Mouse (Mus musculus) CH12.LX (cell line): Measurements from ENCODE around the gene Pla2g2c. TPM values are rescaled to one million over a fixed set of nuclear protein-coding genes. Genes with fewer than 3 reads are reported as not detected.

Experiments
- DNase-seq: peaks from one replicate; pipeline ENCODE4 v3.0.0-alpha.2; 2013; ENCODE audit errors: extremely low read depth
- H3K27ac ChIP-seq: 2 replicates; pipeline ENCODE4 v1.5.1; 2012; ENCODE audit warnings: low read depth, mild to moderate bottlenecking, control low read depth, moderate library complexity; ENCODE audit not compliant: insufficient read depth
- H3K27me3 ChIP-seq: replicated peaks from 2 replicates; pipeline ENCODE3; 2012; ENCODE audit warnings: inconsistent platforms
- H3K36me3 ChIP-seq, 2 experiments: replicated peaks in 1 of 2; 2 replicates each; pipeline versions ENCODE3 to v1.6.1; 2012; ENCODE audit warnings: inconsistent platforms in 1 of 2, low read length in 1 of 2, mild to moderate bottlenecking in 1 of 2, mixed read lengths in 1 of 2, moderate library complexity in 1 of 2; ENCODE audit not compliant: control insufficient read depth in 1 of 2, insufficient read depth in 1 of 2
- H3K4me1 ChIP-seq, 2 experiments: 2 replicates each; pipeline ENCODE4 v1.6.1; 2012; ENCODE audit warnings: inconsistent platforms in 1 of 2, moderate library complexity in 1 of 2; ENCODE audit not compliant: insufficient read depth in 2 of 2, control insufficient read depth in 1 of 2
- H3K4me2 ChIP-seq: 2 replicates; pipeline ENCODE4 v1.6.1; 2012; ENCODE audit warnings: low read depth, mild to moderate bottlenecking, control low read depth; ENCODE audit not compliant: poor library complexity, insufficient read depth, severe bottlenecking
- H3K4me3 ChIP-seq, 3 experiments: fragments of 150-350 bp in 1 of 3; sonication (generic) in 1 of 3; replicated peaks in 1 of 3; 2 replicates each; pipeline versions ENCODE3 to v1.5.1; 2011 to 2012; ENCODE audit warnings: low read depth in 2 of 3, low read length in 2 of 3, mild to moderate bottlenecking in 2 of 3, moderate library complexity in 2 of 3, control low read depth in 1 of 3, improper control_type of control experiment in 1 of 3, inconsistent platforms in 1 of 3, mixed read lengths in 1 of 3; ENCODE audit not compliant: poor library complexity in 1 of 3
- H3K79me2 ChIP-seq: replicated peaks from 2 replicates; pipeline ENCODE4 v1.6.1; 2012; ENCODE audit warnings: mild to moderate bottlenecking, moderate library complexity; ENCODE audit not compliant: control insufficient read depth, poor library complexity, insufficient read depth, severe bottlenecking; ENCODE audit errors: extremely low read depth
- H3K9ac ChIP-seq: 2 replicates; pipeline ENCODE4 v1.6.1; 2012; ENCODE audit warnings: low read depth, mild to moderate bottlenecking, control low read depth, moderate library complexity; ENCODE audit not compliant: insufficient read depth
- H3K9me3 ChIP-seq: replicated peaks from 2 replicates; pipeline ENCODE3; 2012; ENCODE audit warnings: low read length, inconsistent platforms, mixed read lengths
- CHD1 ChIP-seq: IDR thresholded peaks from 2 replicates; pipeline ENCODE4 v1.6.1; 2012; ENCODE audit warnings: low read depth, low read length, improper control_type of control experiment, inconsistent platforms
- CHD2 ChIP-seq: IDR thresholded peaks from 2 replicates; pipeline ENCODE4 v1.6.1; 2011; ENCODE audit warnings: low read length, improper control_type of control experiment
- E2F4 ChIP-seq: IDR thresholded peaks from 2 replicates; pipeline ENCODE4 v1.6.1; 2011; ENCODE audit warnings: low read depth, low read length, improper control_type of control experiment; ENCODE audit not compliant: insufficient replicate concordance
- ELF1 ChIP-seq: IDR thresholded peaks from 2 replicates; pipeline ENCODE4 v1.6.1; 2014; ENCODE audit warnings: low read depth, mild to moderate bottlenecking, inconsistent platforms, low read length, improper control_type of control experiment
- EP300 ChIP-seq: IDR thresholded peaks from 2 replicates; pipeline ENCODE4 v1.6.1; 2011; ENCODE audit warnings: low read length, improper control_type of control experiment
- ETS1 ChIP-seq: conservative IDR thresholded peaks from 2 replicates; pipeline ENCODE4 v1.6.1; 2012; ENCODE audit warnings: low read depth, mild to moderate bottlenecking, inconsistent platforms, low read length, improper control_type of control experiment, moderate library complexity
- IRF4 ChIP-seq: IDR thresholded peaks from 2 replicates; pipeline ENCODE4 v1.6.1; 2014; ENCODE audit warnings: low read depth, mild to moderate bottlenecking, inconsistent platforms, low read length, improper control_type of control experiment
- JUN ChIP-seq: IDR thresholded peaks from 2 replicates; pipeline ENCODE4 v1.6.1; 2011; ENCODE audit warnings: low read depth, mild to moderate bottlenecking, low read length, improper control_type of control experiment, moderate library complexity; ENCODE audit not compliant: insufficient read depth
- KAT2A ChIP-seq: IDR thresholded peaks from 2 replicates; pipeline ENCODE4 v1.6.1; 2012; ENCODE audit warnings: low read length, improper control_type of control experiment, inconsistent platforms; ENCODE audit not compliant: insufficient replicate concordance
- MEF2A ChIP-seq: IDR thresholded peaks from 2 replicates; pipeline ENCODE4 v1.6.1; 2014; ENCODE audit warnings: low read depth, mild to moderate bottlenecking, inconsistent platforms, low read length, improper control_type of control experiment, borderline replicate concordance
- MXI1 ChIP-seq: IDR thresholded peaks from 2 replicates; pipeline ENCODE4 v1.6.1; 2011; ENCODE audit warnings: mild to moderate bottlenecking, low read depth, low read length, improper control_type of control experiment
- NELFE ChIP-seq: IDR thresholded peaks from 2 replicates; pipeline ENCODE4 v1.6.1; 2011; ENCODE audit warnings: low read depth, low read length, improper control_type of control experiment
- NRF1 ChIP-seq: IDR thresholded peaks from 2 replicates; pipeline ENCODE4 v1.6.1; 2014; ENCODE audit warnings: low read depth, mild to moderate bottlenecking, inconsistent platforms, low read length, improper control_type of control experiment, moderate library complexity
- POLR2A ChIP-seq: IDR thresholded peaks from 2 replicates; pipeline ENCODE4 v1.6.1; 2011; ENCODE audit warnings: low read depth, mild to moderate bottlenecking, improper control_type of control experiment, low read length
- RAD21 ChIP-seq: IDR thresholded peaks from 2 replicates; pipeline ENCODE4 v1.6.1; 2011; ENCODE audit warnings: low read depth, mild to moderate bottlenecking, low read length, improper control_type of control experiment, moderate library complexity
- RCOR1 ChIP-seq: conservative IDR thresholded peaks from 2 replicates; pipeline ENCODE4 v1.6.1; 2012; ENCODE audit warnings: low read depth, mild to moderate bottlenecking, inconsistent platforms, low read length, improper control_type of control experiment
- SIN3A ChIP-seq: IDR thresholded peaks from 2 replicates; pipeline ENCODE4 v1.6.1; 2012; ENCODE audit warnings: low read length, improper control_type of control experiment, inconsistent platforms
- SMC3 ChIP-seq: IDR thresholded peaks from 2 replicates; pipeline ENCODE4 v1.6.1; 2011; ENCODE audit warnings: low read depth, low read length, improper control_type of control experiment
- TBP ChIP-seq: conservative IDR thresholded peaks from 2 replicates; pipeline ENCODE4 v1.6.1; 2011; ENCODE audit warnings: low read depth, low read length, improper control_type of control experiment
- UBTF ChIP-seq: IDR thresholded peaks from 2 replicates; pipeline ENCODE4 v1.6.1; 2012; ENCODE audit warnings: low read depth, mild to moderate bottlenecking, inconsistent platforms, low read length, improper control_type of control experiment, moderate library complexity
- USF1 ChIP-seq: IDR thresholded peaks from 2 replicates; pipeline ENCODE4 v1.6.1; 2014; ENCODE audit warnings: low read depth, mild to moderate bottlenecking, inconsistent platforms, low read length, improper control_type of control experiment
- ZKSCAN1 ChIP-seq: IDR thresholded peaks from 2 replicates; pipeline ENCODE4 v1.6.1; 2012; ENCODE audit warnings: low read depth, inconsistent platforms, low read length, improper control_type of control experiment, borderline replicate concordance
- ZNF384 ChIP-seq: IDR thresholded peaks from 2 replicates; pipeline ENCODE4 v1.6.1; 2012; ENCODE audit warnings: low read depth, low read length, improper control_type of control experiment, inconsistent platforms
- dilution Hi-C: fragments of 300-500 bp; cut with MboI; formaldehyde crosslinking; loops from 2 replicates; pipeline ENCODE4 v1.14.3; 2020; ENCODE audit warnings: low sequenced_read_pairs; ENCODE audit not compliant: extremely low pct_unique_long_range_greater_than_20kb, extremely low pct_ligation_motif_present
- in situ Hi-C: fragments of 300-500 bp; cut with MboI; formaldehyde crosslinking; loops from 3 replicates; pipeline ENCODE4 v1.14.3; 2019; ENCODE audit warnings: low sequenced_read_pairs, low pct_ligation_motif_present, low pct_unique_long_range_greater_than_20kb, mixed read lengths
- polyA plus RNA-seq: library from polyadenylated mRNA; unstranded; fragments of >175 nt; gene quantifications from 2 replicates; pipeline ENCODE4 v1.2.1, GENCODE M21; 2012; ENCODE audit warnings: low read depth; ENCODE audit not compliant: insufficient read length
- total RNA-seq, 2 experiments: library from RNA; depleted of rRNA; stranded (reverse); fragments of 300-350 nt in 1 of 2; fragments of >200 nt in 1 of 2; gene quantifications; 2 replicates each; pipeline ENCODE4 v1.2.3; 2012 to 2014

Gene Pla2g2c
- total and polyA plus RNA-seq, 3 experiments: not detected

DNA sequence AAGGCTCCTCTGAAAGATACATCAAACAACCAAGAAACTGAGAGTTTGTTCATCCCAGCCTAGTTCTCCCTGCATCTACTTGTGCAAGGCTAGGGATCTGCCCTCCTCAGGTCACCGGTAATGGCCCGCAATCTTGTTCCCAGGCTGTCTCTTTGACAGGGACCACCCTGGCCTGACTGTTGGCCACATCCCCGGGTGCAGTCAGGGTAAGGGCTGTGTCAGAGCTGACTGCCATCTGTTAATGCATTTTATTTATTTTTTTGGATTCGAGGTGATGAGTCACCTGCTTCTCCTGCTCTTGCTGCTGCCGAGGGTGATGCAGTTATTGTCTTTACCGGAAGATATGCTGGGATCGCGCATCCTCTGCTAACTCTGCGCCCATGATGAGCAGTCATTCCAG is 7.9 kb upstream of the Pla2g2c start:
- Histone ChIP-seq H3K36me3 (no peaks in the 10 kb centered on the region), H3K4me3 (no peak overlapping the region), H3K9ac (no peak overlapping the region), H3K79me2 (no peaks in the 10 kb centered on the region), H3K4me1 (no peaks in the 10 kb centered on the region), H3K27me3 (peaks cover 73% of the 10 kb centered on the region), H3K27ac (no peak overlapping the region), H3K9me3 (no peaks in the 10 kb centered on the region), H3K4me2 (no peak overlapping the region)
- TF ChIP-seq CHD2 (no peak), ZNF384 (no peak), SIN3A (no peak), IRF4 (no peak), TBP (no peak), SMC3 (no peak), EP300 (no peak), RCOR1 (no peak)
- dilution Hi-C loops (no loop called here), in situ Hi-C loops (no loop called here)
- DNase-seq: no peak

DNA sequence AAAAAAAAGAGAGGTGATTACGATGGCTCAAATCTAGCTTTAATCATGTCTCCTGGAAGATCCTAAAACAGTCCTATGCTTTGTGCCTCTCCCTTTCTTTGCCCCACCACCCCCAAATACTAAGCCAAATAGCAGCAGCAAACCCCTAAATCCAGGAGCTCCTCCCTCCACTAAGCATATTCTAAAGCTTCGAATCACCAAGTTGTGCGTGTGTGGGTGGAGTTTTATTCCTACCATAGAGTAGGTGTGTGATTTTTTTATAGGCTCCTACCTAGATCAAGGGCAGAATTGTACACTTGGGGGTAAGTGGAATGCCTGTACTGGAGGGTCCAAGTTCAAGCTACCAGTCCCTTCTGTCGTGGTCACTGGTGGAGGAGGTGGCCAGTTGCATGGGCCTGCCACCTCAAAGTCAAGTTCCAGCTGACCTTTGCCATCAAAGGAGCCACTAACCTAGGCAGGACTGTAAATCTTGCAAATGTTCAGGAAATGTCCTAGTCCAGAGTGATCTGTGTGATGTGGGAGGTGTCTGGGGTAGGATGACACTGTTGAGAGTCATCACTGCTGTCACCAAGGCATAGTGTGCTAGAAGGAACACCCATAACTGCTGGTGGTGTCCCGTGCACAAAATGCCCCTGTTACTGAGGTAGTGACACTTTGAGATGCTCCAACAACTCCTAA is 5.9 kb upstream of the Pla2g2c start:
- dilution Hi-C loops: no loop called here
- no peak overlapping the region for H3K9ac ChIP-seq
- in situ Hi-C loops: no loop called here
- no peak overlapping the region for H3K4me3 ChIP-seq
- no peak overlapping the region for H3K27ac ChIP-seq
- no peaks in the 10 kb centered on the region for H3K4me1 ChIP-seq
- H3K79me2 ChIP-seq: no peaks in the 10 kb centered on the region
- no peak for DNase-seq
- peaks cover 76% of the 10 kb centered on the region for H3K27me3 ChIP-seq
- no peaks in the 10 kb centered on the region for H3K9me3 ChIP-seq
- TF ChIP-seq RCOR1: no peak
- no peak for TF ChIP-seq ELF1
- no peak for TF ChIP-seq IRF4
- no peak for TF ChIP-seq UBTF
- no peak for TF ChIP-seq USF1
- TF ChIP-seq POLR2A: no peak
- TF ChIP-seq ZKSCAN1: no peak
- no peaks in the 10 kb centered on the region for H3K36me3 ChIP-seq
- H3K4me2 ChIP-seq: no peak overlapping the region

- no peaks in the 10 kb centered on the region for H3K4me1 ChIP-seq
- DNase-seq: no peak
- H3K27ac ChIP-seq: no peak overlapping the region
- H3K36me3 ChIP-seq: no peaks in the 10 kb centered on the region
- H3K27me3 ChIP-seq: peaks cover 81% of the 10 kb centered on the region
- H3K4me2 ChIP-seq: no peak overlapping the region
- no peak for TF ChIP-seq CHD1
- TF ChIP-seq TBP: no peak
- TF ChIP-seq SIN3A: no peak
- TF ChIP-seq NRF1: no peak
- TF ChIP-seq E2F4: no peak
- no peak for TF ChIP-seq NELFE
- no peak for TF ChIP-seq SMC3
- TF ChIP-seq UBTF: no peak
- no peak for TF ChIP-seq KAT2A
- no peak for TF ChIP-seq RAD21
- TF ChIP-seq ELF1: no peak
- no peak for TF ChIP-seq ETS1
- no peak for TF ChIP-seq MXI1
- TF ChIP-seq JUN: no peak
- TF ChIP-seq EP300: no peak
- no peak for TF ChIP-seq MEF2A
- H3K4me3 ChIP-seq: no peak overlapping the region
- no peaks in the 10 kb centered on the region for H3K79me2 ChIP-seq
- in situ Hi-C loops (no loop called here), dilution Hi-C loops (no loop called here)
- H3K9me3 ChIP-seq: no peaks in the 10 kb centered on the region
- no peak overlapping the region for H3K9ac ChIP-seq
These were observed 5.4 kb upstream of the Pla2g2c start for GRCm38 (mm10) chr4:138719264-138719596.
